Mouse (Mus musculus) thymus, adult 18-20 months (tissue): ENCODE measurements around the gene Prkcb.

Experiments used
- DNase-seq, 2 experiments: peaks; one replicate each; pipeline ENCODE4 v3.0.0; 2022; ENCODE audit warnings: mixed read lengths in 2 of 2

Gene Prkcb

GRCm38 (mm10) chr7:122327942-122328341 lies 39.4 kb downstream of the Prkcb start:
- no peak for DNase-seq

DNA sequence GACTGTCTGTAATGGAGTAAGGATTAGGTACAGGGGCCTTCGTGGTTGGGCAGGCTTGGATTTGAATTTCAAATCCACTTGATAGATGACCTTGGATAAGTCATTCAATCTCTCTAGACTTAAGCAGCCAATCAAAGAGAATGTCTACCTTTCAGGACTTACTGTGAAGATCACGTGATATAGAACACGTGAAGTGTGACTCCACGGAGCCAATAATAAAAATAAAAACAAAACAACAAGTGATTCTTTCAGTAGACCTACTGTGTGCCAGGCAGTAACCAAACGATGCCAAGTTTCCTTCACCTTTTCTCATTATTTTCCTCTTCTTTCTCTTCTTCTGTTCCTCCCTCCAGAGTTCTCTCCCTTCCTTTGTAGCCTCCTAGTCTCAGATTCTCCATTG lies 39.9 kb downstream of the Prkcb start:
- no peak for DNase-seq

DNA sequence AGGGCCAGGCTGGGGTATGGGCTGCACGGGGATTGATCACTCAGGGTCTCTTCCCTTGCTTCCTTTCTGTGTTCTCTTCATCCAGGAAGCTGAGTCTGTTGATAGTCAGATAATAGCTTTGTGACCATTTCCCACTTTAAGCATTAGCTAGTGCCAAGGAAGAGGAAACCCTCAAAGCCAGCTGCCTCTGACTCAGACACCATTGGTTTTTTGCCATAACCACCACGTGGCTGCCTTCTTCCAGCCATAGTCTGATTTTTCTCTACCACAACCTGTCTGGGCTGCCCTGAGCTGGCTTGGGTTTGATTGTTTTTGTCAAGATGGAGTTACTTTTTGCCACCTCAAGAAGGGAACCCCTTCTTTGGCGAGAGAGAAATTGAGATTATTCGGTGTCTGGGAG lies 41.0 kb downstream of the Prkcb start:
- DNase-seq, result no peak

DNA sequence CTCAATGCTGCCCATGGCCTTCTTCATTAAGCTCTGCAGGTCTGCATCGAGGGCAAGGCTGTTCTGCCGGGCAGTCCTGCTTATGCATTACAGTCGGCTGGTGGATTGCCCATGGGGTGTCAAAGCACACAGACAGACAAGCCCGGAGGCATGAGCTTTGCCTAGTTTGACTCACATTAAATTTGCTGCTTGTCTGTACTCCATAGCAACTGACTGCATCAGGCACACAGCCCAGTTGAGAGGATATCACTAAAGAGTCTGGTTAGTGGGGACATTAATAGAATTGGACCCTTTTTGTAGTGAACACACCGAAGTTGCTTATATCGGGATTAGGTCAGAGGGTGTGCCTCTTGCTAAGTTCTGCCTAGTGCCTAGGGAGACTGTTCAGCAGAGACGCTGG lies 45.1 kb downstream of the Prkcb start:
- DNase-seq, result no peak

- no peak for DNase-seq
Measured at GRCm38 (mm10) chr7:122337302-122337701, 48.8 kb downstream of the Prkcb start.

DNA sequence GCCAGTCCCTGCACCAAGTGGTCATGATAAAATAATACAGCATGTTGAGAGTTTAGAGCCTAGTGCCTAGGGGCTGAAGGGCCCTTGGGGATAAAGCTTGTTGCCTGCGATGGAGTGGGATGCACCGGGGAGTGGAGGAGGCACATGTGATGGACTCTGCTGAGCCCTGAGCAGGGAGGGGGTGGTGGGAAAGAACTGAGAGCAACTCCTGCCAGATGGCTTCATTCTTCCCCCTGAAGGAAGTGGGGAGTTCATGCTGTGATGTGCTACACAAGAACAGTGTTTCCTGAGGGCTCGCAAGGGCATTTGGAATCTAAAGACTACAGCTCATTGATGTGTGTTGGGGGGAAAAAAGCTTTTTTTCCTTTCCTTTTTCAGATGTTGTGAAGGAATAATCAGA lies 49.5 kb downstream of the Prkcb start:
- DNase-seq, result no peak

- no peak for DNase-seq
Measured at GRCm38 (mm10) chr7:122339476-122339875, 50.9 kb downstream of the Prkcb start.

DNA sequence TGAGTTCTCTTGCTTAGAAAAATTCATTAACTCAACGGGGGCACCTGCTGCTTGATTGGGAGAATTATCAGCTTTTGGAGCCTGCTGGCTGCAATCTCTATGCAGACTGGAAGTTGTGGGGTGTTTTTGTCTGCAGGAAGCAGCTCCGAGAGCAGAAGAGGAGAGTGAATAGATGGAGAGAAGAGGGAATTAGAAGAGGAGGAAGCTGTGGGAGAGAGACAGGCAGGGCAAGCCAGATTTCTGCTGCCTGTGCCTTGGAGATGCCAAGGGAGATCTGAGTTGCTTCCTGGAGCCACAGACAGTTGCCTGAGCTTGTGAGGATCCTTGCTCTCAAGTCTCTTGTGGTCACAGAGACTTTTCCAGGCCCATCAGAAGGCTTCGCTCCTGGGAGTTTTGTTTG lies 53.3 kb downstream of the Prkcb start:
- DNase-seq, result no peak

- DNase-seq, result no peak
Measured at GRCm38 (mm10) chr7:122344656-122345055, 56.1 kb downstream of the Prkcb start.

GRCm38 (mm10) chr7:122346251-122347242 lies 58.0 kb downstream of the Prkcb start:
- DNase-seq, result no peak

GRCm38 (mm10) chr7:122347433-122347832 lies 58.9 kb downstream of the Prkcb start:
- no peak for DNase-seq

GRCm38 (mm10) chr7:122349961-122350360 lies 61.4 kb downstream of the Prkcb start:
- no peak for DNase-seq

- no peak for DNase-seq
Measured at GRCm38 (mm10) chr7:122350741-122351140, 62.2 kb downstream of the Prkcb start.

GRCm38 (mm10) chr7:122351816-122352215 lies 63.3 kb downstream of the Prkcb start:
- peak; percentile 56 to 71 for DNase-seq

DNA sequence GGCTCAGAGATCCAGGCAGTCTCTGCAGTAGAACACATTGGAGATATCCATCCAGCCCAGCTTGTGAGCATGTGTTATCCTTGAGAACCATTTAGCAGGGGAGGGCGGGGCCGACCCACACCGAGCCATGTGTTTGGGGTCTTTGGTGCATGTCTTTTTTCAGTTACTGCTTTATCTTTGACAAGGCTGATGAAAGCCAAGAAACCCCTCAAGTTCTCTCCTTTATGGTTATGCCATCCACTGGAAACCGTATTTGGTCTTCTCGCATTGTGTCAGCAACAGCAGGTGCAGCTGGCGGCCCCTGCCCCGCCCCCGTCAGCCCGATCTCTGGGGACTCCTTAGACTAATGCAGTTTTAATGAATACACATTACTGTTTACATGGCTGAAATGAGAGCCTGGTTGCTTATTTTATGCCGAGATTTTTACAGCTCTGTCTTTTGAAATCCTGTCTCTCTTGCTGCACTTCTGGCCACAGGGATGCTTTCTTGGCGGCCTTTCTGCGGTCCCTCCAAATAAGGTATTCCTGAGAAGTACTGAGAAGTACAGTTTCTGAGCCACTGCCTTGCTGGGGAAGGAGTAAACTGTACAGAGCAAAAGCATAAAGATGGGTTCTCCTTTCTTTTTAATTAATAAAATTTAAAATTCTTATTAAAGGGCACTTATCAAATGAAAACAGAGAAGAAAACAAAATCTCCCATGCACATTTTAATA lies 64.2 kb downstream of the Prkcb start:
- peak; percentile 72 to 76 for DNase-seq

DNA sequence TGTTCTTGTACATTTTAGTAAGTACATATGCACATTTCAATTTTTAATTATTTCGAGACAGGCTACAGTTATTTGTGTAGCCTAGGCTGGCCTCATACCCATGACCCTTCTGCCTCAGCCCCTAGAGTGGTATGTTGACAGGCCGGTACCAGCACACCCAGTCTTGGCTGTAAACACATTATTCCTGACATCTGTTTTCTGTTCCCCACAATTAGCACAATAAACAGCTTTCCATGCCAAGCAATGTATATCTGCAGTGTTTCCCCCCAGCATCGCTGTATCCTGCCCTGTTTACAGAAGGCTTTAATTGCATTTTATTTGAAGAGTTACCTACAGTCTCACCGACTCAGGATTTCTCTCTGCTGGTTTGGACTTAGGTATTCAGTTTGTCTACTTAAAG lies 64.8 kb downstream of the Prkcb start:
- DNase-seq, result no peak

GRCm38 (mm10) chr7:122356941-122357340 lies 68.4 kb downstream of the Prkcb start:
- DNase-seq, result no peak

DNA sequence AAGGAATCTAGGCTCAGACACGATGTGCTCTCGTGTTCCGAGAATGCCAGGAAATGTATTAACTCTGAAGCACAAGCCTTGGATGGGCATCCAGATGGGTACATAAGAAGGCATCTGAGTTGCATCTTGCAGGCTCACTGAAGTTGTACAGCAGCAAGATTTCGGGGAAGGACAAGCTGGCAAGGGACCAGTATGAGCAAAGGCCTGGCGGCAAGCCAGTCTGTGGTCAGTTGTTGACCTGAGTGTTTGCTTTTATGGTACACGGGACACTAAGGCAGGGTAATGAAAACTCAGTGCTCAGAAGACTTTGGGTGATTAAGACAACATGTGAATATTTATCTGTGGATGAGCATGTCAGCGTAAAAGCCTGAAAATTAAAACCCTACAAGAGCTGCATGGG lies 69.3 kb downstream of the Prkcb start:
- DNase-seq, result no peak

GRCm38 (mm10) chr7:122366635-122367034 lies 78.1 kb downstream of the Prkcb start:
- DNase-seq, result no peak

DNA sequence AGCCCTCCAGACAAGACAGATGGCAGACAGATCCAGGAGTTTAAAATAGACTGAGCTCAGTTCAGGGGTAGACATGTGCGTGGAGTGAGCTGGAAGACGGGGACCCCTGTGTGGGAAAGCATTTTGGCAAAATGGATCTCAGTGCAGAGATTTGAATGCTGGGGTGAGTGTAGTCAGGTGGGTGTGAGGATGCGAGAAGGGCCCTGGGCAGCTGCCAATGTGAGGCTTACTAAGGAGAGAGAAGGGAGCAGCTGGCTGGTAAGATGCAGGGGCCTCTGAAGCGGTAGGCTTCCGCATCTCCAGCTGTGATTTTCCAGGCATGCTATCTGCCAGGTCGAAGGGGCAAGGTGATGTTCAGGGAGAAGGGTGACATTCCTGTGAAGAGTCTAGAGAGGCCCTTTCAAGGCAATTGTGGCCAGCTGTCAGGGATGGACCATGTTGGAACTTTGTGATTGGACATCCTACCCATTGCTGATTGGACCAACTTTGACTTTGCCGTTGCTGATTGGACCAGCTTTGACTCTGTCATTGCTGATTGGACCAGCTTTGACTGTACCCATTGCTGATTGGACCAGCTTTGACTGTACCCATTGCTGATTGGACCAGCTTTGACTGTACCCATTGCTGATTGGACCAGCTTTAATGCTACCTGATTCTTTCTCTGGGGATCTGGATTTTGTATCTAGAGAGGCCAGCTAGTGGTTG lies 78.9 kb downstream of the Prkcb start:
- no peak for DNase-seq

DNA sequence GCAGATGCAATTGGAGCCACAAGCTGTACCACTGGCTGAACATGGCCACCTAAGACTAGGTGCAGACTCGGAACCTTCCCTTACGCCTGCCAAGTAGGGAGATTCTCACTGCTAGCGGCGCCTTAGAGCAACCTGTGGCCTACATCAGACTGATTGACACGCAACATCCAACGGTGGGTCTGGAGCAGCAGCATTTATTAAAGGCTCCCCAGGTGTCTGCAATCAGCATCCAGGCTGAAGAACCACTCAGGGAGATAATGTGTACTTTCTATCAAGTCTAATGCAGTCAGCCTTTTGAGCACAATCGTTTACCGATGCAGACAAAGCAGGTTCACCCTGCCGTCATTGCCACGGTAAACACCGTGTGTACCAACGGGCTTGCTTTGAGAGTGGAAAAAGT lies 81.9 kb downstream of the Prkcb start:
- no peak for DNase-seq

DNA sequence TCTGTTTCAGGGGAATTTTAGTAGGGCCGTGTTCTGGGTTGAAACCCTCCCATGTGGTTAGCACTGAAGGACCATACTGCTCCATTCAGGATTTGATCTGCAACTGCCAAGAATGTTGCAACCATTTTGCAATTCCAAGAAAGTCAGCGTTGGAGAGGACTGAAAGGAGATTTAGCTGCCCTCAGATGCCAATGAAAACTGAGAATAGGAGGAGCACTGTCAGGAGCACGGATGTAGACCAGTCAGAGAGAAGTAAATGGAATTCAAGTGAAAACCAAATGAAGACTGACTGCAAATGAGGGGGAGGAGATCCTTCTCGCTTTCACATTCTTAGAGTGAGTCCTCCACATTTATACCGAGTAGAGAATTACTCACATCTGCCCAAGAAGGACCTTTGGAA lies 83.4 kb downstream of the Prkcb start:
- DNase-seq, result no peak

DNA sequence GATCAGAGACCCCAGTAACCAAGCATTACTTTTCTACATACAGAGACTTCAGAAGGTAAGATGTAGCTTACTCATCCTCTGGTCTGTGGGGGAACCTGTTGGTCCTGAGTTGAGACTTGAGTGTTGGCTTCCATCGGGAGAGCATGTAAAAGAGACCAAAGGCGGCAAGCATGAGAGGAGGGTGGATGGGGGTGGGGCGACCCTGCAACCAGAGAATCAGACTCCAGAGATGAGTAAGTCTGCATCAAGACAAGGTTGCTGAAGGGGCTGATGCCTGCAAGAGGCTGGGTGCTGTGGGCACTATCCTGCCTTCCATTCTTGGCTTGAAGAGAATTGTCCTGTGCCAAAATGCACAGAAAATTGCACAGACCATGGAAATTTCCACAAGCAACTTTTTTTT lies 83.8 kb downstream of the Prkcb start:
- DNase-seq, result no peak
